Mouse (Mus musculus) hindlimb bud, embryonic 11.5 days (tissue): ENCODE results near the gene Prr5l.

Source experiments
- DNase-seq: peaks from one replicate; pipeline ENCODE4 v3.0.0-alpha.2; 2012; ENCODE audit warnings: low read depth, low spot score; ENCODE audit errors: extremely low spot score

The Prr5l gene

GRCm38 (mm10) chr2:101884286-101884685 lies 1.5 kb upstream of the Prr5l start:
- DNase-seq, result no peak

GRCm38 (mm10) chr2:101881471-101882162 lies 1.2 kb downstream of the Prr5l start:
- DNase-seq, result no peak

GRCm38 (mm10) chr2:101871179-101871578 lies 11.6 kb downstream of the Prr5l start:
- peak; percentile 22 for DNase-seq

GRCm38 (mm10) chr2:101868683-101869082 lies 14.1 kb downstream of the Prr5l start:
- DNase-seq, result no peak

- no peak for DNase-seq
These were observed 20.4 kb downstream of the Prr5l start for GRCm38 (mm10) chr2:101862219-101863123.

GRCm38 (mm10) chr2:101860920-101861485 lies 21.8 kb downstream of the Prr5l start:
- no peak for DNase-seq

GRCm38 (mm10) chr2:101856174-101856573 lies 26.7 kb downstream of the Prr5l start:
- DNase-seq, result no peak

- no peak for DNase-seq
These were observed 28.0 kb downstream of the Prr5l start for GRCm38 (mm10) chr2:101854792-101855191.

- no peak for DNase-seq
These were observed 40.1 kb downstream of the Prr5l start for GRCm38 (mm10) chr2:101842756-101843155.

GRCm38 (mm10) chr2:101834816-101835523 lies 47.9 kb downstream of the Prr5l start:
- DNase-seq, result no peak

- DNase-seq, result no peak
These were observed 50.5 kb downstream of the Prr5l start for GRCm38 (mm10) chr2:101832361-101832760.

- DNase-seq, result no peak
These were observed 51.0 kb downstream of the Prr5l start for GRCm38 (mm10) chr2:101831851-101832250.

- DNase-seq, result no peak
These were observed 52.5 kb downstream of the Prr5l start for GRCm38 (mm10) chr2:101830186-101830915.

- DNase-seq, result no peak
These were observed 53.8 kb downstream of the Prr5l start for GRCm38 (mm10) chr2:101829013-101829412.

- DNase-seq, result no peak
These were observed 54.7 kb downstream of the Prr5l start for GRCm38 (mm10) chr2:101828057-101828643.

GRCm38 (mm10) chr2:101827626-101828025 lies 55.2 kb downstream of the Prr5l start:
- DNase-seq, result no peak

GRCm38 (mm10) chr2:101826950-101827600 lies 55.8 kb downstream of the Prr5l start:
- DNase-seq, result no peak

- no peak for DNase-seq
These were observed 56.6 kb downstream of the Prr5l start for GRCm38 (mm10) chr2:101826186-101826707.
